Mouse (Mus musculus) right cerebral cortex, postnatal 14 days (tissue): ENCODE data around the gene Srgap2.
"Not testable (repeated sequence)": the region's sequence is repeated elsewhere in the genome, so short reads cannot be mapped to it uniquely, and the experiment has no call there.

Source experiments
- DNase-seq: peaks from one replicate; pipeline ENCODE4 v3.0.0; 2022

The Srgap2 gene

DNA sequence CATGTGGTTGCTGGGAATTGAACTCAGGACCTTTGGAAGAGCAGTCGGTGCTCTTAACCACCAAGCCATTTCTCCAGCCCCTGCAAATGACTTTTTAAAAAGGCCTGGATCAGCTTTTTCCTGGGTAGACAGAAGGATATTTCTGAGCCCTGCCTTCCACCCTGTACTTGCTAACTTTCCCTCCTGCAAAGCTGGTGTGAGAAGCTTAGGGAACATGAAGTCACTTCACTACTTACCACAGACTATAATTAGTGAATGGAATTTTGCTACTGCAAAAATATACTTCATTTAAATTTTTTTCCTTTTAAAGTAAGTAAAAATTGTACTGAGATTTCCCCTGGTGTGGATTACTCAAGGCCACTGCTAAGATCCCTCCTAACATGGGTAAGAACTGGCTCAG, 196.0 kb downstream of the Srgap2 start:
- DNase-seq, result no peak

DNA sequence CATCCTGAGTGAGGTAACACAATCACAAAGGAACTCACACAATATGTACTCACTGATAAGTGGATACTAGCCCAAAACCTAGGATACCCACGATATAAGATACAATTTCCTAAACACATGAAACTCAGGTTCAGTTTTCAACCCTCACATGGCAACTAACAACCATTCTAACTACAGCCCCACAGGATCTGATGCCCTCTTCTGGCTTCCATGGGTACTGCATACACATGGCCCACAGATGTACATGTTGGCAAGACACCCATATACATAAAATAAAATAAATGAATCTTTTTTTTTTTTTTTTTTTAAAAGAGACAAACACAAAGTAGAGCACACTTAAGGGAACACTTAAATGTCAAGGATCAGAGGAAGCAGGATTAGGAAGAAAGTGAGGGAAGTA, 198.1 kb downstream of the Srgap2 start:
- not testable (repeated sequence) for DNase-seq

DNA sequence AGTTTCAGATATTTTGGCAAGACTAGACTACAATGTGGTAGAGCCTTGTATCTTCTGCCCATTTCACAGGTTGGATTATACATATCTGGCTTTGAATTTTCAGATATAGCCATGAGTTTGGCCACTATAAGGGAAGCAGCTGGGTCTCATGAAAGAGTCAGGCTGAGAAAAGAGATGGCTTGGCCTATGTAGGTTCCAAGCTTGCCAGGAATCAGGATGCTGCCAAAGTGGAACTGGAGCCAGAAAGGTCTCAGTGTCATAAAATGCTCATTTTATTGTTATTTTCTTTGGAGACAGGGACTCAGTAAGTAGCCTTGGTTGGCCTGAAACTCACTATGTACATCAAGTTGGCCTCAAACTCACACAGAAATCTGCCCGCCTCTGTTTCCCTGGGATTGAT, 200.0 kb downstream of the Srgap2 start:
- no peak for DNase-seq

DNA sequence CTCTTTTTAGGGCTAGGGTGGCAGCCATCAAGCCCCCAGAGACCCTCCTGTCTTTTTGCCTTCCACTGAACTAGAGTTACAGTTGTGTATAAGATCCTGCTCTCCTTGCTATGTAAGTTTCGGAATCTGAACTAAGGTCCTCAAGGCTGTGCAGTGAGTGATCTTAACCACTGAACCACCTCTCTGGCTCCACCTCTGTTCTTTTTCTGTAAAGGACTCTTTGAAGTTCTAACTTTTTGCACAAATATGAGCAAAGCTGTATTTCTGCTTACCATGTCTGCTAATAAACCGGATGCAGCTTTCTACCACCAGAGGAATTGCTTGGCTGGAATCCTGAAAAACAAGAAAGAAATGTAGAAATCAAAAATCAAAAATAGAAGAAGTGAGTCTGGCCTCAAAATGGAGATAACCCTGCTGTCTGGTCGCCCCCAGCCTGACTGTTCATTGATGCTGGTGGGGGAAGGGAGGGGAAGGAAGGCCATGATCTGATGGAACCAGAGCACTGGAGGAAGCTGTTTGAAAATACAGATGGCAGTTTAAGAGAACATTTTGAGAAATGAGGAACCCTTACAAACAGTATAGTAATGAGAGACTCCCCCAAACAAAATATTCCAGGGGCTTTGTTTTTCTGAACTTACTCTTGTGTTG, 202.2 kb downstream of the Srgap2 start:
- no peak for DNase-seq

DNA sequence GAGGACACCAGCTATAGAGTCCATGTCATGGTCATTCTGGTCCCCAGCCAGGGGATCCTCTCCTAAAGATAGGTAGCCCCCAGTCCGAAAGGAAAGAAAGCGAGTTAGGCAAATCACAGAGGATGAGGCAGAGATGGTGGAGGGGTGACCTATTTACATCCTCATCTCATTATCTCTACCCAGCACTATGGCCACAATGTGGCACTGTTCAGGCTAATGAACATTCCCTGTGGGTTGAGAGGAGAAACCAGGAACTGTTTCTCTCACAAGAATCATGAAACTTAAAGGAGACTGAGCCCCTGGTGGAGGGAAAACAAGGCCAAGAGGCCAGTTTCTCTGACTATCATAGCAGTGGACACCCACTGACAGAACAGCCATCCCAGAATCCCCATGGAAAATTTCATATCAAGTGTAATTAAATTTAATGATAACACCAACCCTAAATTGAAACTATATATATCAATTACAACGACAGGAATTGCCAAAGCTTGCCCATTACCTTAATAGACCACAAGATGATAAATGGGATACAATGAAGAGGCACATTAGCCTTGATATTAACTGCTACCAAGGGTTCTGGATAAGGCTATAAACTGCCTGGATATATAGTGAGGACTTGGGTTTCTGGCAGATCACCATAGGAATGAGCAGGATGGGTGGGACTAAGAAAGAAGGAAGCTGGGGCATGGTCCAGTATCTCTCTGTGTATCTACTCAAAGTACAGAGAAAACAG, 207.4 kb downstream of the Srgap2 start:
- DNase-seq, result no peak

DNA sequence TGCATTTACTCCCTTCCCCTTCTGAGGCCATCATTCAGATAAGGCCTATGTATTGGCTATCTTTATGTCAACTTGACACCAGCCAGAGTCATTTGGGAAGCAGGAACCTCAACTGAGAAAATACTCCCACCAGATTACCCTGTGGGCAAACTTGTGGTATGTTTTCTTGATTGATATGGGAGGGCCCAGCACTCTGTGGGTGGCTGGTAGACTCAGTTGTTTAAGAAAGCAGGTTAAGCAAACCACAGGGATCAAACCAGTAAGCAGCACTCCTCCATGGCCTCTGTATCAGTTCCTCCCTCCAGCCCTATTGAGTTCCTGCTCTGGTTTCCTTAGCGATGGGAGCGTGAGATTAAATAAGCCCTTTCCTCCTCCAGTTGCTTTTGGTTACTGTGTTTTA, 208.8 kb downstream of the Srgap2 start:
- no peak for DNase-seq

DNA sequence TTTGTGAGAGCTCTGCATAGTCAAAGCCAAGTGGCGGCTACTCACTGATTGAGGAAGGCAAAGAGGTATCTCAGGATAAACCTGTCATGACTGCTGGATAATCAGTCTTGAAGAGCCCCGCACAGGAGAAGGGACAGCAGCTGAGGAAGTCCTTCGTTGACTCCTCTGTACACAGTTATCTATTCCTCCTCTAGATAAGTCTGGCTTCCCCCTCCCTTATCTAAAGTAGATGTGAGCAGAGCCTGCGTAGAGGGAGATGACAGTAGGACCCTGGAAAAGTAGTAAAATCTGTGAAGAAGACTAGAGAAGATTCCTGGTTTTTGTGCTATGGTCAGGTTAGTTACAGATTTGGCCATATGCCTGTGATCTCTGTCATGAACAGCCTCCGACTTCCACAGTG, 209.5 kb downstream of the Srgap2 start:
- no peak for DNase-seq

DNA sequence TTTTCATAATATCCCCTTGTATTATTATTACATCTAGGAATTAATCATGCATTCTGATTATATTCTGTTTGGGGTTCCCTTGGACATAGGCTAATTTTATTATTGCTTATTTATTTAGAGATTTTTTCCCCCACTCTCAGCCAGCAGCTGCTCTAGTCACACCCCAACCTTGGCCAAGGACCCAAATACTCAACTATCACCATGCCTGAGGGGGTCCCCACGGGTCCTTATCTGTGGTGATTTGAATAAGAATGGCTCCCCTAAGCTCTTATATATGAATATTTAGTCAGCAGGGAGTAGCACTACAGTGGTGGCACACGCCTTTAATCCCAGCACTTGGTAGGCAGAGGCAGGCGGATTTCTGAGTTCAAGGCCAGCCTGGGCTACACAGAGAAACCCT, 215.9 kb downstream of the Srgap2 start:
- DNase-seq, result no peak

DNA sequence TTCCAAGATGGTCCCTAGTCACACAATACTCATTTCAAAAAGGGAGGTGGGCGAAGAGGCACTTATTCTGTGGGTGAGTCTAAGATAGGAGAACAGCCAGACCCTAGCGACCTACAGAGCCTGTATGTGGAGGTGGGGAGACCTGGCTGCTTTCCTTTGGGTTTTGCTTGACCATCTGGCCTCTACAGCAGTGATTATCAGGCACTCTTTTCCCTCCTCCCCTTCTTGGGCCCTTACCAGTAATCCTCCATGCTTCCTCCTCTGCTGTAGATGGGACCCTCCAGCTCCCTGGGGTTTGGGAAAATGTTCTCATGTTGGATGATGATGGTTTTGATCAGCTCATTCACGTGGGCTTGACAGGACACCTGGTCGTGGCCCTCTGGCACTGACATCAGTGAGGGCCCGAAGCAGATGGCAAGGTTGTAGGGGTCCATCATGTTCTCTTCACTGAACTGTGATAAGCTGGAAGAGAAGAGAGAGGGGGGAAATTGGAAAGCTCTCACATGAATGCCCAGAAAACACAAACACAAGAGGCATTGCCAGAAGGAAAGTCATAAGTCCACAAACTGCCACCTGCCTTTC, 216.8 kb downstream of the Srgap2 start:
- no peak for DNase-seq

DNA sequence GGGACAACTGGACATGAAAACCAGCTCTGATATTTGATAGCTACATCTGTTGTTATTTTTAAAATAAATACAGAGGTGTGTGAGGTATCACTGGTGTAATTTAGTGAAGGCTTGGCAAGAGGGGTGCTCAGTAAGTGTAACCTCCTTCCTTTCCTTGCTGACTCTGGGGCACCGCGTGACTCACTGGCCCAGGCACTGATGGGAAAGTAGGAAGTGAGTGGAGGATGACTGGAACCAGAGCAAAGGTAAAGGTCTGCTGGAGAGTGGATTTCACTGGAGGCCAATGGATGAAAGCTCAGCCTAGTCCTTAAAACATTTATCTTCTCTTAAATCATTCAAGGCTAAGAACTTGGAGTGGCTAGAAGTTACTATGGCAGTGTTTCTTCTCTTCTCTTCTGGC, 226.4 kb downstream of the Srgap2 start:
- no peak for DNase-seq

DNA sequence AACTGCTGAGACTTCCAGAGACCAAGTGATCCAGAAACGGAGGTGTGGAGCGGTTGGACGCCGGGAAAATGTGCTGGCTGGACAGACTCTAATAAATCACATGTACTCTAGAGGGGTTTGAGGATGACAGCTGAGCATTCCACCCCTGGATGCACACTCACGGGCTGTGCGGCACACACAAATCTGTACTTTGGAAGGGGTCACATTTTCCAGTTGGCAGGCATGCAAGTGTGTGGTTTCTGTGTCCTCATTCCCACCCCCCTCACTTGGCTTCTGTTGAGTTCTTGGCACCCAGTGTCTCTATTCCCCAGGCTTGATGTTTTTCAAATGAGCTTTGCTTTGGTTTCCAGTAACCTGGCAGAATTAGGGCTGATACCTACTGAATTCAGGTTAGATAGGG, 227.4 kb downstream of the Srgap2 start:
- no peak for DNase-seq

DNA sequence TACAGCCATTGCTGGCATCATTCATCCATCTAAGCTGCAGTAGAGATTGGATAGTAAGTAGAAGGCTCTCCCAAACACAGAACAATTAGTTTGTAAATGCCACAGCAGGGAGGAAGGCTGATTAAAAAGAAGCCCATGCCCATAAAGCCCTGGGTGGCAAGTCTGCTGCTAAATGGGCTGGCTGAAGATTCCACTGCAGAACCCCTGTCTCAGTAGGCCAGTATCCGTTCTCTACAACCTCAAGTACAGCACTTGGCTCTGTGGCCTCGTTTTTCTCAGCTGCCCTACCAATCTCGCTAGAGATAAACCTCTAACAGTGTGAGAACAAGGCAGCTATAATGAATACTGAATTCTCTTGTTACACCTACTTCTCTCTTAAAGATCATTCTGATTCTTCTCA, 227.9 kb downstream of the Srgap2 start:
- no peak for DNase-seq

DNA sequence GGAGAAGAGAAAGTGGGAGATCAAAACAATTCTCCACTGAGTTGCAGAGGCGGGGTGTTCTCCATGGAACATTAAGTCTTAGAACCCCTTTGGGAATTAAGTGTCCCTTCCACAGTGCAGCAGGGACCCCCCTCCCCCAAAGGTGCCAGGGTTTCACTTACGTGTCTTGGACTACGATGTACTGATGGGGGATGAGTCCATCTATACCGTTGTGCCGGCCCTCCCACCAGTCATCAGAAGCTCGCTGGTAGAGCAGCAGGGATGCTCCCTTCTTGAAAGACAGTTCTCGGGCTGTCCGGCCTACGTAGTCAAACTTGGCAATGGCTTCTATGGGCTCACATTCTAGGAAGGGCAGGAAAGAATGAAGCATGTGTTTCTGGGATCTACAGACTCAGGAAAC, 229.0 kb downstream of the Srgap2 start:
- no peak for DNase-seq

DNA sequence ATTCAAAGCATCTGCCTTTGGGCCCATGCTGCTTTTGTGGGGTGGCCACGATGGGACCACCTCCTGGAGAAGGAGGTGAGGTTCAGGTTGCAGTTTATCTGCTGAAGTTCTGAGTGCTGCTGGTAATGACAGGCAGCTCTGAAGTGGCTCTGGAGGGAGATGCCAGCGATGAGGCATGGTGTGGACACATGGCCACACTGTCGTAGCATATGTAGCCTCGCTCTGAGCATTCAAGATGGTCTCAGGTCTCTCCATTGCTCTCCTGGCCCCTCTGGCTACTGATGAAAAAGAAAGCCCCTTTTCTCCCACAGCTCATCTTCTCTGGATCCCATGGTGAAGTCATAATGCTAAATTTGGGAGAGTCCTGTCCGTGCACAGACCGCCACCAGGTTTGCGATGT, 230.4 kb downstream of the Srgap2 start:
- no peak for DNase-seq

DNA sequence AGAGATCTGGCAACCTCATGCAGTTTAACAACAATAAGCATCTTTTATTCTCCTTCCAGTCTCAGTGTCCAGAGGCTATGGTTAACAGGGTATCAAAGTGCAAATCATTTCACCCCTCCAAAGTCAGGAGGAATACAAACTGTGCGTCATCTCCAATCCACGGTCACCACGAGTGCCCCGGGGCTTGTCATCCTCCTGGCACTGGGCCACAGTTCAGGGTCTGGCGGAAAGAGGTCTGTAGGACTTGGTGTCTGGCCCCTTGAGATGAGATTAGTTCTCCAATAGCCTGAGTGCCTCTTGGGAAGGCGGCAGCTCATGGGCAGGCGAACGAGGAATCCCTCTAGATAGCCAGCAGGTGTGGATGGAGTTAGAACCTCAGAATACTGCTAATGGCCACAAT, 232.0 kb downstream of the Srgap2 start:
- DNase-seq, result no peak

DNA sequence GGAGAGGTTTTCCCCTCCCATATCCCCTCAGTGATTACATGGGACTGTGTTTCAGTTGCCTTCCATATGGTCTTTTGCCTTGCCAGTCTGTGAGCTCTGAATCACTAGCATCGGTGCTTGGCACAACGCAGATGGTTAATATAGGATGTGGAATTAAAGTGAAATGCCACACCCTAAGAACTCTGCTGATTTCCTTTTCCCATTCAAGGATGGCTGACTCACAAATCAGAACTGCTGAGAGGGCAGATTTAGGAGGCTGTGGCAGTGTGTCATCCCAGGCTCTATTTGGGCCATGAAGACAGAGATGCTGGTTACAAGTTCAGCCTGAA, 233.3 kb downstream of the Srgap2 start:
- no peak for DNase-seq

DNA sequence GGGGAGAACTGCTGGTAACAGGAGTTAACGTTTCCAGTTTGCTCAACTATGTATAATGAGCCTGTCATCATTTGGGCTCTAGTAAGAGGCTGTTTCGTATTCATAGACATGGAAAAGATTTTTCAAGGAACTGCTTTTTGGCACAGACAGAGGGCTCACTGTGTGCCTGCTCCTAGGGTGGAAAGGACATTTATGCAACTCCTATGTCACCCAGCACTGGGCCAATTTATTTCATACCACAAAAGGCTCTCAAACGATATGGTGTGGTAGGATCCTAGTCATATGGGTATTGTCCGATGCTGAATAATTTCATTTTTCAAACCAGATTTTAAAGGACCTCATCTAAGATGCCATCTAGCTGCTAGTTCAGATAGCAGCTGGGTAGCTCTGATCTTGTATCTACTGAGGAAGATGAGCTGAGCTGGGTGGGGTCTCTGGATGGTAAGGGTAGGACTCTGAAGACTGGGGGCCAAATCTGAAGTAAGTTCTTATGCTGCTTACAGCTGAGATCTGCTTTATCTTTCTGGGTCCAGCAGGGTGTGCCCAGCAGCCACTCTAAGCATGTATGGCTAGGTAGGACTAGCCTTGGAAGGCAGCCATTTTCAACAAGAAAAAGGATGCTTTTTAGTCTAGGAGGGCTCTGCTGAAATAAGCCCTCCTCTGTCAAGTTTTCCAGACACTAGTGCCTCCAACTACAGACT, 233.8 kb downstream of the Srgap2 start:
- no peak for DNase-seq

DNA sequence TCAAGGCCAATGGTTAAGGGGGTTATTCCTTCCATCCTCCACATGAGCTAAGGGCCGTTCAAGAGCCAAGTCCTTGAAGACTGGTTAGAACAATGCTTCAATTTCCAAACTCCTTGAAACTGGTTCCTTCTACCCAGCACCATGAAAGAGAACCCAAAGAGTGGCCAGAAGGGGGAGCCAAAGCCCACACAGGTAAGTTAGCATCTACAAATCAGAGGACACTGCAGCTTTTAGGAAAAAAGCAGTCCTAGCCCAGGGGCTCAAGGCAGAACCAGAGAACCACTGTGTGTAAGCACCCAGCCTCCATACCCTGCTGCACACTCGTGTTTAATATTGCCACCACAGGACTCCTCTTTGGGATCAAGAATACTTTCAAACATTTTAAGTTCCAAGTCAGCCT, 236.5 kb downstream of the Srgap2 start:
- peak; percentile 63 for DNase-seq

DNA sequence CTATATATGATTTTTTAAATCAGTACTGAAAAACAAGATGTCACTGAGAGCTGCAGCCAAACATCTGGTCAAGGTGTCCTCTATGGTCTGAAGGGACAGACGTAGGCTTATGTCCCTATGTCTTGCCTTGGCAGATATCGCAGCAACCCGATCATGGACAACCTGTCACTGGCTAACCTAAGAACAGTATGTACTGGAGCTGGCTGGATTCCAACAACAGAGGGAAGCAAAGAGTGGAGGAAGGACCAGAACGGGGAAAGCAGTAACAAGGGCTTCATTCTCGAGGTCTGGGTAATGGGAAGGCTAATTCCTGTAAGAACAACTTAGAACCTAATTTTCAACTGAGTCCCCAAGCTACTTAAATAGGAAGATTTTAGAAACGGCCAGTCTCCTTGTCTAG, 238.2 kb downstream of the Srgap2 start:
- DNase-seq, result no peak

DNA sequence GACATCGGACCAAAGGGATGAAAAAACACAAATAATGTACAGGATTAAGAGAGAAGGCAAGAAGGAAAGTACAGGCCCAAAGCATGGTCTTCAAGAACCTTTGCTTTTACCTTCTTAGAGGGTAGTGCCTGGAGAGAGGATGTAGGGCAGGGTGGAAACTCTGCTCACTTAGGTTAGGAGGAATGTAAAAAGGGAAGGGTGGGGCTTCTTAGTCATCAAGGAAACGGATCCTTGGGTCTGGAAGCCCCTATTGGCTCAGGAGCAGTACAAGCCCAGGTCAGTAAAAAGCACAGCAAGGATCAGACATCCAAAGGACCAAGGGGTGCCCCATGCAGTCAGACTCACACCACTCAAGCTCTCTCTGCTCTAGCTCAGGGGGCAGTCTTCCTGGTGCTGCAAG, 239.9 kb downstream of the Srgap2 start:
- no peak for DNase-seq

DNA sequence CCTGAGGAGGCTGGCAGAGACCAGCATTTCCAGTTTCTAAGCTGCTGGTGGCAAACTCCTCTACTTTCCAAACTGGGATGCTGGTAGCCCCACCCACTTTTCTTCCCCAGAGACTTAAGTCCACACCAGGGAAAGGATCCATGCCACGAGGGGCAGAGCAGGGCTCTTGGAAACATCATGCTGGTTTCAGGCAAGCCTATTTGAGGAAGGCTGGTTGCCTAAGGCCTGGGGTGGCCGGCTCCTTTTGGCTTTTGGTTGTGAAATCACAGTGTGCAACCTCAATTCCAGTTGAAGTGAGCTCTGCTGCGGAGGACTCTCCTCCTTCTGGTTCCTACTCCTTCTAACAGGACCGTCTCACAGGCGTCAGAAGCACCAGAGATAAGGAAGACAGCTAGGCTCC, 240.3 kb downstream of the Srgap2 start:
- DNase-seq, result no peak

DNA sequence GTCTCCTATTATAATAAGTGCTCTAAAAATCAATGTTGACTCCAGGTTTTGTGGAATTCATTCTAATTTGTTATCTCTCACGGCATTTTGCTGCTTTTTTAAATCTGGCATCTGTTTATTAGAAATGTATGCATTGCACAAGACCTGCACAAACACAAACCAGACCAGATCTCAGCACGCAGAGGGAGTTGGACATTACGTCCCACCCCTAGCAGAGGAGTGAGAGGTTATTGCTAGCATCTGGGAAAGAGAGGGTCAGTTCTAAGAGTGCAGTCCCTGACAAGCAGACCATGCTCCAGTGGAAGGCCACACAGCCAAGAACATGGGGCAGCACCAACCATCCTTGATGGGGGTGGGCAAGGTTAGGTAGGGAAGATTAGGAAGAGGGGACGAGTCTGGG, 242.5 kb downstream of the Srgap2 start:
- no peak for DNase-seq

DNA sequence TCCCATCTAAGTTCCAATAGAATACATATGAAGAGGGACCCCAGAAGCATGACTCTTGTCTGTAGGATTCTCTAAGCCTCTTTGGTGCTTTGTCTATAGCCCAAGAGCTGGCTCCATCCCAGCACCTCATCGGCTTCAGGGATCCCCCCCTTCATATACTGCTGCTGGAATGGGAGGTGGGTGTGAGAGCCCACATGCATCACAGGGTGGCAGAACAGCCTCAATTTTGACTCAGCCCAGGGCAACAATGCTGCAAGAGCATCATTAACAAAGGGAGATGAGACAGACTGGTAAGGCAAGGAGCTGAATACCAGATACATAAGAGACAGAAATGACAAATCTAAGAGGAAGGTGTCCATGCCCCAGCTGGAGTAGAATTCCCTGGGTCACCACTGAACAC, 243.0 kb downstream of the Srgap2 start:
- no peak for DNase-seq

DNA sequence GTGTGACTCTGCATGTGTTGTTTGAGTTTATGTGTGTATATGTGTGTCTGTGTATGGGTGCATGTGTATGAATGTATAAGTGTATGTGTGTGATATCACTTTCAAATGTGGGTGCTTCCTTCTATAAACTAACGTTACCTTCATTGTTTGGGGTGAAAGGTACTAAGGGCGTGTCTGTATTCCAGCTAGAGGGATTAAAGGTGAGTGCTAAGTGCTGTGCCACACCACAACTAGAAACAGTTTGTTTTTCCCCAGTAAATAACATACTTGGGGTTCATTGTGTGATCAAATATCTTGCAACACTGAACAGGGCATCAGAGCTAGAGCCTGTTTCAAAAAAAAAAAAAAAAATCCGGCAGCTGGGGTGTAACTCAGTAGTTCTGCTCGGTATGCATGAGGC, 245.4 kb downstream of the Srgap2 start:
- no peak for DNase-seq
